Mouse (Mus musculus): ENCODE data around the gene Vmn2r45.
"Not testable (repeated sequence)": the region's sequence is repeated elsewhere in the genome, so short reads cannot be mapped to it uniquely, and the experiment has no call there.

Gene Vmn2r45

DNA sequence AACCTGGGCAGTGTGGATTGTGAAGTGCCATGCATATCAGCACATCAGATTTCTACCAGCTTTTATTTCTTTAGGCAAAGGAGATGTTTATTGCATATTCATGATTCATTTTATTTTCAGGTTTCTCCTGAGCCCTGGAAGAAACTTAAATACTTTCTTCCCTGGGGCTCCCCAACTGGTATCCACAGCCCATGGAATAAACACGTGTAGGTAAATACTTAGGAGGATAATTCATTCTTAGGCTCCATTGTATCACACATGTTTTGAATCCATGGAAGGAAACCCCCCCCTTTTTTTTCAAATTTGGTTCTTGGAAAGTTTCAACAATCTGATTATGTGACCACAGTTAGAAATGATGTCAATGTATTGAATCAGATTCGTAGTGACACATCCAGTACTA is at the start of gene Vmn2r45:
TSS of gene Vmn2r45 (minus strand) at position 101 of the 400 bp plus-strand sequence.
- DNase-seq = not testable (repeated sequence)
